Mouse (Mus musculus): ENCODE results near the gene 2810004N23Rik. TPM values are rescaled to one million over a fixed set of nuclear protein-coding genes. Genes with fewer than 3 reads are reported as not detected.

Gene 2810004N23Rik
- polyA plus RNA-seq, 1 experiment, result 27.1 TPM

- H3K36me3 ChIP-seq (ENCODE audit: control insufficient read depth, insufficient read depth), result peaks cover 20% of the 10 kb centered on the region
- peak overlapping the region; percentile 88 for H3ac ChIP-seq (ENCODE audit: control insufficient read depth, insufficient read length)
- no peaks in the 10 kb centered on the region for H3K27me3 ChIP-seq (ENCODE audit: control insufficient read depth, insufficient read depth, insufficient read length)
- H3K4me2 ChIP-seq (ENCODE audit: low read depth), result peak overlapping the region; percentile 88
- H3K4me3 ChIP-seq, result peak overlapping the region; percentile 80
- TF ChIP-seq REST (IDR thresholded peaks at IDR 0.05; ENCODE audit: insufficient read depth, insufficient read length) (no peak), TCF12 (IDR thresholded peaks at IDR 0.05; ENCODE audit: insufficient read depth, poor library complexity, severe bottlenecking) (no peak), TCF3 (IDR thresholded peaks at IDR 0.05; ENCODE audit: insufficient read length, low read depth) (no peak), MAX (IDR thresholded peaks at IDR 0.05; ENCODE audit: low read depth) (no peak), POLR2A (IDR thresholded peaks at IDR 0.05; ENCODE audit: insufficient read length, low read depth) (no peak), E2F4 (IDR thresholded peaks at IDR 0.05; ENCODE audit: insufficient read depth) (no peak), MYOG (IDR thresholded peaks at IDR 0.05; ENCODE audit: control insufficient read depth in 1 of 3, insufficient read depth in 1 of 3, insufficient read length in 2 of 3, low read depth in 2 of 3) (no peak)
- peaks cover 45% of the 10 kb centered on the region for H3K79me2 ChIP-seq (ENCODE audit: control insufficient read depth, insufficient read depth)
Measured at GRCm38 (mm10) chr8:124896010-124896631, 33.2 kb upstream of the 2810004N23Rik start.

- H3K36me3 ChIP-seq (ENCODE audit: control insufficient read depth, insufficient read depth), result peaks cover 21% of the 10 kb centered on the region
Measured at GRCm38 (mm10) chr8:124892596-124892995, 29.7 kb upstream of the 2810004N23Rik start.

GRCm38 (mm10) chr8:124888385-124888784 lies 25.5 kb upstream of the 2810004N23Rik start:
- H3ac ChIP-seq (ENCODE audit: control insufficient read depth, insufficient read length), result no peak overlapping the region
- H3K36me3 ChIP-seq (ENCODE audit: control insufficient read depth, insufficient read depth), result peaks cover 40% of the 10 kb centered on the region
- no peaks in the 10 kb centered on the region for H3K79me2 ChIP-seq (ENCODE audit: control insufficient read depth, insufficient read depth)
- no peak for TF ChIP-seq REST (IDR thresholded peaks at IDR 0.05; ENCODE audit: insufficient read depth, insufficient read length)
- TF ChIP-seq POLR2AphosphoS2 (IDR thresholded peaks at IDR 0.05; ENCODE audit: insufficient read length, low read depth), result peak; percentile 15
- no peak for TF ChIP-seq MYOG (IDR thresholded peaks at IDR 0.05; ENCODE audit: control insufficient read depth in 1 of 3, insufficient read depth in 1 of 3, insufficient read length in 2 of 3, low read depth in 2 of 3)
- TF ChIP-seq USF1 (IDR thresholded peaks at IDR 0.05; ENCODE audit: low read depth), result no peak
- TF ChIP-seq MAX (IDR thresholded peaks at IDR 0.05; ENCODE audit: low read depth), result no peak
- no peak for TF ChIP-seq TCF3 (IDR thresholded peaks at IDR 0.05; ENCODE audit: insufficient read length, low read depth)
- TF ChIP-seq E2F4 (IDR thresholded peaks at IDR 0.05; ENCODE audit: insufficient read depth), result no peak
- H3K4me3 ChIP-seq, result no peak overlapping the region
- H3K4me2 ChIP-seq (ENCODE audit: low read depth), result no peak overlapping the region
- H3K27me3 ChIP-seq (ENCODE audit: control insufficient read depth, insufficient read depth, insufficient read length), result no peaks in the 10 kb centered on the region

More at GRCm38 (mm10) chr8:124892596-124892995, 29.7 kb upstream of the 2810004N23Rik start:
- no peaks in the 10 kb centered on the region for H3K27me3 ChIP-seq (ENCODE audit: control insufficient read depth, insufficient read depth, insufficient read length)
- no peak for TF ChIP-seq POLR2A (IDR thresholded peaks at IDR 0.05; ENCODE audit: insufficient read length, low read depth)
- TF ChIP-seq REST (IDR thresholded peaks at IDR 0.05; ENCODE audit: insufficient read depth, insufficient read length), result no peak
- TF ChIP-seq POLR2AphosphoS2 (IDR thresholded peaks at IDR 0.05; ENCODE audit: insufficient read length, low read depth), result no peak
- no peak for TF ChIP-seq TCF12 (IDR thresholded peaks at IDR 0.05; ENCODE audit: insufficient read depth, poor library complexity, severe bottlenecking)
- no peak overlapping the region for H3K4me3 ChIP-seq
- peaks cover 20% of the 10 kb centered on the region for H3K79me2 ChIP-seq (ENCODE audit: control insufficient read depth, insufficient read depth)
- H3ac ChIP-seq (ENCODE audit: control insufficient read depth, insufficient read length), result no peak overlapping the region
- H3K4me2 ChIP-seq (ENCODE audit: low read depth), result no peak overlapping the region

- H3K27me3 ChIP-seq (ENCODE audit: control insufficient read depth, insufficient read depth, insufficient read length), result no peaks in the 10 kb centered on the region
- H3K4me3 ChIP-seq, result no peak overlapping the region
- no peak for TF ChIP-seq SRF (IDR thresholded peaks at IDR 0.05; ENCODE audit: control insufficient read depth, insufficient read length, low read depth)
- no peak for TF ChIP-seq E2F4 (IDR thresholded peaks at IDR 0.05; ENCODE audit: insufficient read depth)
- no peak for TF ChIP-seq MAX (IDR thresholded peaks at IDR 0.05; ENCODE audit: low read depth)
- no peak for TF ChIP-seq USF1 (IDR thresholded peaks at IDR 0.05; ENCODE audit: low read depth)
- no peak for TF ChIP-seq TCF3 (IDR thresholded peaks at IDR 0.05; ENCODE audit: insufficient read length, low read depth)
- no peaks in the 10 kb centered on the region for H3K79me2 ChIP-seq (ENCODE audit: control insufficient read depth, insufficient read depth)
- H3K36me3 ChIP-seq (ENCODE audit: control insufficient read depth, insufficient read depth), result peaks cover 36% of the 10 kb centered on the region
- H3K4me2 ChIP-seq (ENCODE audit: low read depth), result no peak overlapping the region
- no peak overlapping the region for H3ac ChIP-seq (ENCODE audit: control insufficient read depth, insufficient read length)
Measured at GRCm38 (mm10) chr8:124878946-124879526, 16.1 kb upstream of the 2810004N23Rik start.

GRCm38 (mm10) chr8:124878141-124878540 lies 15.2 kb upstream of the 2810004N23Rik start:
- Histone ChIP-seq H3K36me3 (ENCODE audit: control insufficient read depth, insufficient read depth) (peaks cover 37% of the 10 kb centered on the region), H3K27me3 (ENCODE audit: control insufficient read depth, insufficient read depth, insufficient read length) (no peaks in the 10 kb centered on the region), H3K4me2 (ENCODE audit: low read depth) (no peak overlapping the region), H3K4me3 (no peak overlapping the region), H3K79me2 (ENCODE audit: control insufficient read depth, insufficient read depth) (no peaks in the 10 kb centered on the region), H3ac (ENCODE audit: control insufficient read depth, insufficient read length) (no peak overlapping the region)
- TF ChIP-seq TCF12 (IDR thresholded peaks at IDR 0.05; ENCODE audit: insufficient read depth, poor library complexity, severe bottlenecking), result no peak
- no peak for TF ChIP-seq CEBPB (IDR thresholded peaks at IDR 0.05; ENCODE audit: insufficient read depth, poor library complexity, severe bottlenecking)
- TF ChIP-seq E2F4 (IDR thresholded peaks at IDR 0.05; ENCODE audit: insufficient read depth), result no peak

GRCm38 (mm10) chr8:124872690-124873089 lies 9.8 kb upstream of the 2810004N23Rik start:
- H3K27me3 ChIP-seq (ENCODE audit: control insufficient read depth, insufficient read depth, insufficient read length), result no peaks in the 10 kb centered on the region
- H3K79me2 ChIP-seq (ENCODE audit: control insufficient read depth, insufficient read depth), result peaks cover 17% of the 10 kb centered on the region
- TF ChIP-seq POLR2AphosphoS2 (IDR thresholded peaks at IDR 0.05; ENCODE audit: insufficient read length, low read depth), result no peak
- no peak for TF ChIP-seq POLR2A (IDR thresholded peaks at IDR 0.05; ENCODE audit: insufficient read length, low read depth)
- no peak for TF ChIP-seq USF1 (IDR thresholded peaks at IDR 0.05; ENCODE audit: low read depth)
- no peak for TF ChIP-seq TCF3 (IDR thresholded peaks at IDR 0.05; ENCODE audit: insufficient read length, low read depth)
- TF ChIP-seq MYOD1 (IDR thresholded peaks at IDR 0.05; ENCODE audit: control insufficient read depth in 1 of 3, insufficient read length in 2 of 3, low read depth in 2 of 3), result no peak
- TF ChIP-seq TCF12 (IDR thresholded peaks at IDR 0.05; ENCODE audit: insufficient read depth, poor library complexity, severe bottlenecking), result no peak
- TF ChIP-seq E2F4 (IDR thresholded peaks at IDR 0.05; ENCODE audit: insufficient read depth), result no peak
- TF ChIP-seq SRF (IDR thresholded peaks at IDR 0.05; ENCODE audit: control insufficient read depth, insufficient read length, low read depth), result no peak
- no peak for TF ChIP-seq MYOG (IDR thresholded peaks at IDR 0.05; ENCODE audit: control insufficient read depth in 1 of 3, insufficient read depth in 1 of 3, insufficient read length in 2 of 3, low read depth in 2 of 3)
- no peak overlapping the region for H3ac ChIP-seq (ENCODE audit: control insufficient read depth, insufficient read length)
- H3K4me3 ChIP-seq, result no peak overlapping the region
- peaks cover 30% of the 10 kb centered on the region for H3K36me3 ChIP-seq (ENCODE audit: control insufficient read depth, insufficient read depth)
- H3K4me2 ChIP-seq (ENCODE audit: low read depth), result no peak overlapping the region

Measured in myocyte (in vitro differentiated cells).